Mouse (Mus musculus) R1 (cell line): ENCODE data around the gene Dctpp1.
"Not testable (repeated sequence)": the region's sequence is repeated elsewhere in the genome, so short reads cannot be mapped to it uniquely, and the experiment has no call there.

Experiments used
- DNase-seq: peaks from one replicate; pipeline ENCODE4 v3.0.0-alpha.2; 2018; ENCODE audit warnings: low read depth, low spot score

Dctpp1 gene

GRCm38 (mm10) chr7:127270666-127271065, 10.2 kb upstream of the Dctpp1 start:
- DNase-seq: no peak

- no peak for DNase-seq
Observed at GRCm38 (mm10) chr7:127270256-127270655, 9.7 kb upstream of the Dctpp1 start.

GRCm38 (mm10) chr7:127263526-127263925, 3.0 kb upstream of the Dctpp1 start:
- no peak for DNase-seq

GRCm38 (mm10) chr7:127262218-127262961, 1.9 kb upstream of the Dctpp1 start:
- no peak for DNase-seq

- no peak for DNase-seq
Observed at GRCm38 (mm10) chr7:127259186-127259905, 1.2 kb downstream of the Dctpp1 start.

- no peak for DNase-seq
Observed at GRCm38 (mm10) chr7:127256518-127256917, 4.0 kb downstream of the Dctpp1 start.

GRCm38 (mm10) chr7:127255965-127256364, 4.5 kb downstream of the Dctpp1 start:
- no peak for DNase-seq

GRCm38 (mm10) chr7:127255008-127255407, 5.5 kb downstream of the Dctpp1 start:
- no peak for DNase-seq

- peak; percentile 97 for DNase-seq
Observed at GRCm38 (mm10) chr7:127253821-127254769, 6.4 kb downstream of the Dctpp1 start.

- DNase-seq: no peak
Observed at GRCm38 (mm10) chr7:127253341-127253740, 7.2 kb downstream of the Dctpp1 start.

GRCm38 (mm10) chr7:127252414-127252813, 8.1 kb downstream of the Dctpp1 start:
- DNase-seq: peak; percentile 69

- DNase-seq: not testable (repeated sequence)
Observed at GRCm38 (mm10) chr7:127250511-127250910, 10.0 kb downstream of the Dctpp1 start.

GRCm38 (mm10) chr7:127244658-127245510, 15.6 kb downstream of the Dctpp1 start:
- no peak for DNase-seq

- peak; percentile 95 for DNase-seq
Observed at GRCm38 (mm10) chr7:127243870-127244657, 16.4 kb downstream of the Dctpp1 start, which contains the start of gene Zfp771. Gene Zfp771 (plus strand): TSS chr7:127244274.

- DNase-seq: no peak
Observed at GRCm38 (mm10) chr7:127243361-127243867, 17.1 kb downstream of the Dctpp1 start.

- DNase-seq: no peak
Observed at GRCm38 (mm10) chr7:127234777-127235176, 25.7 kb downstream of the Dctpp1 start.

- no peak for DNase-seq
Observed at GRCm38 (mm10) chr7:127233765-127234164, 26.7 kb downstream of the Dctpp1 start.

GRCm38 (mm10) chr7:127233368-127233749, 27.1 kb downstream of the Dctpp1 start:
- DNase-seq: peak; percentile 63

GRCm38 (mm10) chr7:127232622-127233367, 27.7 kb downstream of the Dctpp1 start, which contains the start of the genes Zfp553 and Sept1:
Gene Zfp553 (plus strand): TSS chr7:127233061.
Gene Sept1 (minus strand): TSS chr7:127233130.
- DNase-seq: peak; percentile 95
